Mouse (Mus musculus) stomach, embryonic 14.5 days (tissue): ENCODE results near the gene Pdlim7. TPM values are rescaled to one million over a fixed set of nuclear protein-coding genes. Genes with fewer than 3 reads are reported as not detected.
A peak's percentile ranks its signal among the peaks of the same experiment; 100 is the strongest.

Experiments
- ATAC-seq: fragments of 200-750 bp; cut with Nextera tagmentation; 2 replicates; pipeline ENCODE4 v1.8.0; 2017; ENCODE audit warnings: low read depth, moderate TSS enrichment; ENCODE audit not compliant: insufficient number of reproducible peaks, insufficient read depth, low FRiP score
- H3K27ac ChIP-seq: fragments of 300-500 bp; sonication (generic); 2 replicates; pipeline ENCODE4 v1.5.1; 2014; ENCODE audit warnings: mild to moderate bottlenecking, low read length, moderate library complexity, mixed read lengths
- H3K27me3 ChIP-seq: fragments of 300-500 bp; sonication (generic); 2 replicates; pipeline ENCODE4 v1.6.1; 2014; ENCODE audit warnings: low read length, control low read depth, mixed read lengths; ENCODE audit not compliant: control insufficient read depth, insufficient read depth
- H3K36me3 ChIP-seq: fragments of 300-500 bp; sonication (generic); 2 replicates; pipeline ENCODE4 v1.6.1; 2014; ENCODE audit warnings: mild to moderate bottlenecking, control low read depth, low read length, moderate library complexity, mixed read lengths; ENCODE audit not compliant: control insufficient read depth, insufficient read depth
- H3K4me1 ChIP-seq: fragments of 300-500 bp; sonication (generic); 2 replicates; pipeline ENCODE4 v1.6.1; 2014; ENCODE audit warnings: low read length, control low read depth, mixed read lengths; ENCODE audit not compliant: control insufficient read depth, insufficient read depth
- H3K4me2 ChIP-seq: fragments of 300-500 bp; sonication (generic); replicated peaks from 2 replicates; pipeline ENCODE4 v1.6.1; 2014; ENCODE audit warnings: low read depth, low read length, control low read depth
- H3K4me3 ChIP-seq: fragments of 300-500 bp; sonication (generic); 2 replicates; pipeline ENCODE4 v1.5.1; 2014; ENCODE audit warnings: low read depth, low read length, control low read depth
- H3K9ac ChIP-seq: fragments of 300-500 bp; sonication (generic); replicated peaks from 2 replicates; pipeline ENCODE4 v1.6.1; 2014; ENCODE audit warnings: low read depth, mild to moderate bottlenecking, control low read depth, low read length, moderate library complexity, mixed read lengths
- H3K9me3 ChIP-seq: fragments of 300-500 bp; sonication (generic); 2 replicates; pipeline ENCODE4 v1.6.1; 2016; ENCODE audit warnings: low read depth, low read length, control low read depth; ENCODE audit not compliant: control insufficient read depth
- WGBS: fragments of 180-500 bp; shearing (Covaris S2); extraction: QIAGEN DNeasy Blood & Tissue Kit; methylation state at CpG from one replicate; pipeline ENCODE4 v1.1.7; 2014; 5-methylcytosine and 5-hydroxymethylcytosine counted together
- polyA plus RNA-seq: library from polyadenylated mRNA; unstranded; fragments of >200 nt; fragmentation: Nextera tagmentation; extraction: Ambion mirVana; gene quantifications from 2 replicates; pipeline ENCODE4 v1.2.1, GENCODE M21; 2014

The Pdlim7 gene
- polyA plus RNA-seq, 1 experiment from 2014 or later, result 270 TPM

- H3K9me3 ChIP-seq, result no peaks in the 10 kb centered on the region
- WGBS, result 11% methylated on average over 14 of the region's 14 CpGs
- H3K4me1 ChIP-seq, result peaks cover 12% of the 10 kb centered on the region
- peaks cover 24% of the 10 kb centered on the region; the same call in 1 of the 2 replicates for H3K36me3 ChIP-seq
- H3K4me2 ChIP-seq, result peak overlapping the region; percentile 83
- ATAC-seq, result peak; percentile 25; the same call in 1 of the 2 replicates
- no peaks in the 10 kb centered on the region for H3K27me3 ChIP-seq
- H3K4me3 ChIP-seq, result peak overlapping the region; percentile 55
- H3K27ac ChIP-seq, result no peak overlapping the region
- H3K9ac ChIP-seq, result no peak overlapping the region
Observed at GRCm38 (mm10) chr13:55463399-55464026, 50.0 kb downstream of the Pdlim7 start.

GRCm38 (mm10) chr13:55462965-55463364 lies 50.5 kb downstream of the Pdlim7 start:
- H3K9ac ChIP-seq, result no peak overlapping the region
- no peaks in the 10 kb centered on the region for H3K27me3 ChIP-seq
- no peaks in the 10 kb centered on the region for H3K9me3 ChIP-seq
- no peak overlapping the region for H3K4me2 ChIP-seq
- ATAC-seq, result no peak
- peaks cover 12% of the 10 kb centered on the region for H3K4me1 ChIP-seq
- H3K4me3 ChIP-seq, result no peak overlapping the region
- WGBS, result 52% methylated on average over 2 of the region's 2 CpGs
- peaks cover 27% of the 10 kb centered on the region; the same call in 1 of the 2 replicates for H3K36me3 ChIP-seq
- H3K27ac ChIP-seq, result no peak overlapping the region

GRCm38 (mm10) chr13:55451785-55452549 lies 61.5 kb downstream of the Pdlim7 start:
- WGBS, result 85% methylated on average over 16 of the region's 16 CpGs
- H3K4me3 ChIP-seq, result no peak overlapping the region
- H3K9me3 ChIP-seq, result no peaks in the 10 kb centered on the region
- no peaks in the 10 kb centered on the region for H3K4me1 ChIP-seq
- no peak for ATAC-seq
- peaks cover 66% of the 10 kb centered on the region for H3K36me3 ChIP-seq
- no peak overlapping the region for H3K27ac ChIP-seq
- no peak overlapping the region for H3K4me2 ChIP-seq
- no peak overlapping the region for H3K9ac ChIP-seq
- no peaks in the 10 kb centered on the region for H3K27me3 ChIP-seq

GRCm38 (mm10) chr13:55451296-55451695 lies 62.2 kb downstream of the Pdlim7 start:
- 86% methylated on average over 10 of the region's 10 CpGs for WGBS
- Histone ChIP-seq H3K9ac (no peak overlapping the region), H3K36me3 (peaks cover 62% of the 10 kb centered on the region), H3K4me2 (no peak overlapping the region), H3K4me1 (peaks cover 3% of the 10 kb centered on the region; the same call in 1 of the 2 replicates), H3K27ac (no peak overlapping the region), H3K27me3 (no peaks in the 10 kb centered on the region), H3K4me3 (no peak overlapping the region), H3K9me3 (no peaks in the 10 kb centered on the region)
- no peak for ATAC-seq

GRCm38 (mm10) chr13:55450511-55450980 lies 62.9 kb downstream of the Pdlim7 start:
- no peak for ATAC-seq
- no peaks in the 10 kb centered on the region for H3K27me3 ChIP-seq
- peaks cover 56% of the 10 kb centered on the region for H3K36me3 ChIP-seq
- no peak overlapping the region for H3K4me2 ChIP-seq
- H3K9me3 ChIP-seq, result no peaks in the 10 kb centered on the region
- 90% methylated on average over 11 of the region's 11 CpGs for WGBS
- no peak overlapping the region for H3K27ac ChIP-seq
- peaks cover 3% of the 10 kb centered on the region; the same call in 1 of the 2 replicates for H3K4me1 ChIP-seq
- H3K4me3 ChIP-seq, result no peak overlapping the region
- H3K9ac ChIP-seq, result no peak overlapping the region

GRCm38 (mm10) chr13:55449679-55450441 lies 63.6 kb downstream of the Pdlim7 start:
- Histone ChIP-seq H3K27me3 (no peaks in the 10 kb centered on the region), H3K27ac (no peak overlapping the region), H3K9me3 (no peaks in the 10 kb centered on the region), H3K36me3 (peaks cover 49% of the 10 kb centered on the region), H3K4me3 (no peak overlapping the region), H3K4me2 (no peak overlapping the region), H3K9ac (no peak overlapping the region), H3K4me1 (peaks cover 3% of the 10 kb centered on the region; the same call in 1 of the 2 replicates)
- whole genome bisulfite sequencing, result 85% methylated on average over 17 of the region's 17 CpGs
- ATAC-seq, result no peak

- WGBS, result 90% methylated on average over 9 of the region's 9 CpGs
- no peak overlapping the region for H3K4me3 ChIP-seq
- no peaks in the 10 kb centered on the region for H3K27me3 ChIP-seq
- no peak for ATAC-seq
- H3K9me3 ChIP-seq, result no peaks in the 10 kb centered on the region
- peaks cover 45% of the 10 kb centered on the region for H3K36me3 ChIP-seq
- no peak overlapping the region for H3K4me2 ChIP-seq
- H3K27ac ChIP-seq, result no peak overlapping the region
- H3K4me1 ChIP-seq, result peaks cover 3% of the 10 kb centered on the region; the same call in 1 of the 2 replicates
- H3K9ac ChIP-seq, result no peak overlapping the region
Observed at GRCm38 (mm10) chr13:55449205-55449604, 64.3 kb downstream of the Pdlim7 start.

GRCm38 (mm10) chr13:55448131-55448530 lies 65.3 kb downstream of the Pdlim7 start:
- H3K4me2 ChIP-seq, result no peak overlapping the region
- H3K9ac ChIP-seq, result no peak overlapping the region
- H3K27me3 ChIP-seq, result no peaks in the 10 kb centered on the region
- H3K4me3 ChIP-seq, result no peak overlapping the region
- no peaks in the 10 kb centered on the region for H3K9me3 ChIP-seq
- 94% methylated on average over 5 of the region's 5 CpGs for WGBS
- H3K27ac ChIP-seq, result no peak overlapping the region
- H3K36me3 ChIP-seq, result peaks cover 34% of the 10 kb centered on the region
- no peak for ATAC-seq
- H3K4me1 ChIP-seq, result peaks cover 8% of the 10 kb centered on the region; the same call in 1 of the 2 replicates
